Mouse (Mus musculus): ENCODE measurements at regions not wholly inside any gene's neighbourhood (a gene's known extent, or its start where the extent isn't known, plus 50 kb on each side); places are given as distances from the start of the nearest gene placed in this dataset.

- TF ChIP-seq POLR2AphosphoS2 (IDR thresholded peaks at IDR 0.05; ENCODE audit: insufficient read length, low read depth) (no peak), POLR2A (IDR thresholded peaks at IDR 0.05; ENCODE audit: insufficient read length, low read depth) (no peak), USF1 (IDR thresholded peaks at IDR 0.05; ENCODE audit: low read depth) (no peak), MAX (IDR thresholded peaks at IDR 0.05; ENCODE audit: low read depth) (no peak), TCF12 (IDR thresholded peaks at IDR 0.05; ENCODE audit: insufficient read depth, poor library complexity, severe bottlenecking) (no peak), E2F4 (IDR thresholded peaks at IDR 0.05; ENCODE audit: insufficient read depth) (no peak), MYOD1 (IDR thresholded peaks at IDR 0.05; ENCODE audit: control insufficient read depth in 1 of 3, insufficient read length in 2 of 3, low read depth in 2 of 3) (no peak), CEBPB (IDR thresholded peaks at IDR 0.05; ENCODE audit: insufficient read depth, poor library complexity, severe bottlenecking) (no peak), MYOG (IDR thresholded peaks at IDR 0.05; ENCODE audit: control insufficient read depth in 1 of 3, insufficient read depth in 1 of 3, insufficient read length in 2 of 3, low read depth in 2 of 3) (no peak), REST (IDR thresholded peaks at IDR 0.05; ENCODE audit: insufficient read depth, insufficient read length) (no peak)
Observed at GRCm38 (mm10) chr1:45732958-45733357, 62.0 kb upstream of the Wdr75 start.

Data from myocyte (in vitro differentiated cells).